Mouse (Mus musculus): ENCODE results near the gene Rgsl1.
"Not testable (repeated sequence)": the region's sequence is repeated elsewhere in the genome, so short reads cannot be mapped to it uniquely, and the experiment has no call there.

The Rgsl1 gene

DNA sequence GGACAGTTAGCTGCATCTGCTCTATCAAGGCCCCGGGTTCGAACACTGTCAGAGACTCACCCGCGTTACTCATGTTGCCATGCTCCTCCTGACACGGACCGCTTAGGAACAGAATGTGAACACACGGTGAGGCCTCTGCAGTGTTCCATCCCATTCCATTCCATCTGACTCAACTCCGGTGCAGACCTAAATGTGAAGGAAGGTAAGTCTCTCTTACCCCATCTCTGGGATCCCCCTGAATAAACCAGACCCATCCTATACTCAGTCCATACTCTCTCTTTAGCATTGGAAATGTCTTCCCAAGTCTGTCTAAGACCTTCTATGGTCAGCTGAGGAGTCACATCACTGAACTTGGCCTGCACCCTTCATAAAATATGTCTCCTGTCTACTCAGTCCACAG is at the start of gene Rgsl1:
TSS of gene Rgsl1 (minus strand) at position 101 of the 400 bp plus-strand sequence.
- DNase-seq (ENCODE audit: low spot score in 2 of 2): no peak

DNA sequence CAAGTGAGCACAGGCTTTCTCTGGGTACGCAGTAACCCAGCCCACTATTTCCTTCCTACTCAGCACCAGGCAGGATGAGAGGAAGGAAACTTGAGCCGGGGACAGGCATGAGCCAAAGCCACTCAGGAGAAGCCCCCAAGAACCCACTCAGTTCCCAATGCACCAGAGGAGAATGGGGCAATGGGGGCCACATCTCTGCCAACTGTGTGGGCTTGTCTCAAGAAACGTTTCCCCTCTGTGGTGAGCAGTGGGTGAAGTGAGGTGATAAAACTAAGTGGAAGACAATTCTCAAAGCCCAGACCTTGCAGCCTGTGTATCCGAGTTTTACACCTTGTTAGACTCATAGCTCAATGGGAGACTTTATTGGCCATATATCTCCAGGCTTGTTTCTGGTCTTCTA is 47.5 kb upstream of the Rgsl1 start, which contains the start of gene Teddm1a:
TSS of gene Teddm1a (plus strand) at position 301 of the 400 bp plus-strand sequence.
- DNase-seq (ENCODE audit: low spot score in 2 of 2): no peak

DNA sequence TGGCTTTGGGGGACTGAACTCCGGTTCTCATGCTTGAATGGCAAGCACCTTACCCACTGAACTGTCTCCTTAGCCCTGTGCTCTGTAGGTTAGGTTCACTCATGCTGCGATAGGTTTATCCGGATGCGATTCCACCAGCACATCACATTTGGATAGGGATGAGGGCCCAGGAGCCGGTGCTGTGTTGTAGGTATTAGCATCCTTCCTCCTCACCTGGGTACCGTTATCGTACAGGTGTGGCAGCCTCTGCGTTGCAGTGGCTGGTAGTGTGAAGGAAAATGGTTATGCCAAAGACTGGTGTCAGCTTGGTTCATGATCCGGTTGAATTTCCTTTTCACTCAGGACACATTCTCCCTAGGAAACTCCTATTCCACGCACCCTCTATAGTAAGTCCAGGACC is 46.2 kb upstream of the Rgsl1 start:
- DNase-seq (ENCODE audit: low spot score in 2 of 2): no peak

DNA sequence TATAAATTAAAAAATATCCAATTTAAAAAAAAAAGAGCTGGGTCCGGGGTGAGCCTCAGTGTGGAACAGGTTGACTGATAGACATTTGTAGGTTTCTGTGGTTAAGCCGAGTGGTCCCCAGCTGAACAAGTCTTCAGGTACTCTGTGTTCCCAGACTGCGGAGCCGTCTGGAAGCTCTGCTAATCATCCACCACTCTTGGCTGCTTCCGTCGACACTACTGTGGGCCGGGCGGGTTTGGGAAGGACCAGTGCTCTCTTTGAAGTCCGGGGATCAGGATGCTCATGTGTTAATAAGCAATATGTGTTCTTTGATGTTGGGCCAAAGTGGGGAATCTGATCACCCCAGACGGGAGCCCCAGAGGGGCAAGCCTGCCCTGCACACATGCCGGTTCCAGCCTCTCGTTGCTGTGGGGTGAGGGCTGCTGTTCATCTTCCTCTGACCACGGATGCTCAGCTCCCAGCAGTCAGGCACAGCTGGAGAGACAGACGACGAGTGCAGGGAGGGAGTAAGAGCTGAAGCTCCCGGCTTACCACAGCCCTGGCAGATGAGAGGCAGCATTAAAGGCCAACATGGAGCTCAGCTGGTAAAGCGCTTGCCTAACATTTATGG is 42.2 kb upstream of the Rgsl1 start:
- DNase-seq (ENCODE audit: low spot score in 2 of 2): no peak

DNA sequence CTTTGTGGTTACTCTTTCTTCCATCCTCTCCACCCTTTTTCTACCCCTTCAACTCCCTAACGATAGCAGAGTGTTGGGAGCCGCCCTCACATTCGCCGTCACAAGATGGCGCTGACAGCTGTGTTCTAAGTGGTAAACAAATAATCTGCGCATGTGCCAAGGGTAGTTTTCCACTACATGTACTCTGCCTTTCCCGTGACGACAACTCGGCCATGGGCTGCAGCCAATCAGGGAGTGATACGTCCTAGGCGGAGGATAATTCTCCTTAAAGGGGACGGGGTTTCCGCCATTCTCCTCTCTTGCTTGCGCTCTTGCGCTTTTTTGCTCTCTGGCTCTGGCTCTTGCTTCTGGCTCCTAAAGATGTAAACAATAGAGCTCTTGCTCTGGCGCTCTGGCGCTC is 36.4 kb upstream of the Rgsl1 start:
- DNase-seq (ENCODE audit: low spot score in 2 of 2): not testable (repeated sequence)

DNA sequence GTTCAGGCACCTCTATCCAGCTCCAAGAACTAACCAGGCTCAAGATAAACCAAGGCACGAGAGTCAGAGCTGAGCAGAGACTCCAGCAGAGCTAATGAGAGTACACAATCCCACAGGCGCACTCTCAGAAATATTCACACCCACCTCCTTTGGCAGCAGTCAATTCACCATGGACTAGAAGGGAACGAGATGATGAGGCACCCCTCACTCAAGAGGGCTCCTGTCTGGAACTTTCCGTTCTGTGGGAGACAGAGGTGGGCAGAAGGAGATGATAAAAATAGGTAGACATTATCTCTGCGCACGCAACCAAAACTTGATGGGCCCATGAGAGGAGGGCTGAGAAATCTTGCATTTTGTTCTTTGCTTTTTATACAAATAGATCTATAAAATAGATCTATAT is 30.1 kb upstream of the Rgsl1 start, which contains the start of gene Teddm1b:
TSS of gene Teddm1b (plus strand) at position 301 of the 400 bp plus-strand sequence.
- DNase-seq (ENCODE audit: low spot score in 2 of 2): no peak

DNA sequence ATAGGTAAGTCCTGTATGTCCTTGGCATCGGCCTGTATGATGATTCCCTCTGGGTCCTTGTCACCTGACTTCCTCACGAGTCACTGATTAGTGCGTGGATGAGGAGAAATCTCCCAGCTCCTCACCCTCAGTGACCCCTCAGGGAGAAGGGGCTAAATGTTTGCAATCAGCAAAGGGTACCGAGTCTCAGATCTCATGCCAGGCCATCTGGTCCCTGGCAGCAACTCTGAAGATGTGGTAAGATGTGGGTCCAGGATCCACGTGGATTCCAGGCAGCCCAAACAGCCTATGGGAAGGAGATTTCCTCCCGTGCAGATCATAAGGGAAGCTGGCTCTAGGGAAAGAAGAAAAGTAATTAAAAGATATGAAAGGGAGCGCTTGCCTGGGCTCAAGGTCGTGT is 12.0 kb upstream of the Rgsl1 start:
- no peak for DNase-seq (ENCODE audit: low spot score in 2 of 2)

GRCm38 (mm10) chr1:153852696-153853095 is 8.8 kb upstream of the Rgsl1 start:
- DNase-seq (ENCODE audit: low spot score in 2 of 2): not testable (repeated sequence)

DNA sequence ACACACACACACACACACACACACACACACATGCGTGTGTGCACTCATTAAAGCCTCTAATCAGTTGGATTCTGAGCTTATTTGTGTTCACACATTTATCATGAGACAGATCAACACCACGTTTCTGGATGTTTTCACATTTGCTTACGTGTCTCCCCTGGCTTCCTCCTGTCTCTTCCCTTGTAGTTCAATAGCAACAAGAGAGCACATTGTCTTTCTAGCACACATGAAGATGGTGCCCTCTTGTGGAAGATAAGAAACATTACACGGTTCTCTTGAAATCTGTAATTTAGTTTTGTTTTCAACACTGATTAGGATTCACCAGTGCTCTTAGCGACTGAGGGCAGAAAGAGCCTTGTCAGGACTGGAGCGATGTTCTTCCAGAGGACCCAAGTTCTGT is 2.9 kb upstream of the Rgsl1 start:
- DNase-seq (ENCODE audit: low spot score in 2 of 2): no peak

DNA sequence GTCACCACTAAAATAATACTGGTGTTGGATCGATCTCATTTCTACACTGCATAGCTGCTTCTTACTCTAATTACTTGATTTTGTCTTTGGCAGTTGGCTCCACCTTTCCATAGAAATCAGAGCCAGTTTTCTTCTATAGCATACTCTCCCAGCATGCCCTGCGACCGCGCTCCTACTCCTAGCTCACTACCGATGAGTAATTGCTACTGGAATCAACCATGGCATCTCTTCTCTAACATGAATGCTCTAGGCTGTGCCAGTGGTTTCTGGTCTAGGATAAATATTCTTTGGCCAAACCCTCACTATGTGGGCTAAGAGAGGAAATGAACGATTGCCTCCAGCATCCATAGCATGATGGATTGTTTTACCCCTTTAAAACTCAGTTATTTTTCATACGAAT is 2.5 kb upstream of the Rgsl1 start:
- DNase-seq (ENCODE audit: low spot score in 2 of 2): no peak

- no peak for DNase-seq (ENCODE audit: low spot score in 2 of 2)
Measured at GRCm38 (mm10) chr1:153842121-153842740, 1.7 kb downstream of the Rgsl1 start.

GRCm38 (mm10) chr1:153836036-153836435 is 7.9 kb downstream of the Rgsl1 start:
- no peak for DNase-seq (ENCODE audit: low spot score in 2 of 2)

- DNase-seq (ENCODE audit: low spot score in 2 of 2): no peak
Measured at GRCm38 (mm10) chr1:153830746-153831145, 13.2 kb downstream of the Rgsl1 start.

DNA sequence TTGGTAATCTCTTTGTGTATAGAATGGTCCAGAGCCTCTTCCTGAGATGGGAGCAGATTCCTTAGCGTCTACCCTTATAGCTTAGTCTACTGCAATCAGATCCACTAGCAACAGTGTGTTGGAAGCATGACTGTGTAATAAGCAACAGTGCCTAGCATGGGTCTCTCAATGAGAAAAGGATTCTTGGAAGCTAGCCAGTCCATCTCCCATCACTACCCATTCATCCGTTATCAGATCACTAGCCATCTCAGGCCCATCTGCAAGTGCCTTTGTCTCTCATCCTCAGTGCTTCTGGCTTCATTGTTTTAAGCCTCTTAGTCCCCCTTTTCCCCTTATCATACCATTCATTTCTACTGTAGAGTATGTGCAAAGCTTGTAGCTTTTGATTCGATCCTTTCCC is 23.7 kb downstream of the Rgsl1 start:
- no peak for DNase-seq (ENCODE audit: low spot score in 2 of 2)

DNA sequence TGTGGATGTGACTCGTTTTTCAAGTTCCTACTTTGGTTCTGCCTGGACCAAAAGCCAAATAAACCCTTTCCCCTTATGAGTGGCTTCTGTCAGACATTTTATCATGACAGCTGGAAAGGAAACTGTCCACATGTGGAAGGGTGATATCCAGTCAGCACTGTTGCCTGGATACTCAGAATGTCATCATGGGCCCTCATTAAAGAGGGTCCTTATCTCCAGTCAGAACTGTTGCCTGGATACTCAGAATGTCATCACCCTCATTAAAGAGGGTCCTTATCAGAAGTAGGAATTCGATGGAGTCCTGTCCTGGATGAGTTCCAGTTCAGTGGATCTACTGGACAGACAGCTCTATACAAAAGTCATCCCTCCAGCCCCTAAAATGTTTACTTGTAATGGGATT is 29.7 kb downstream of the Rgsl1 start:
- DNase-seq (ENCODE audit: low spot score in 2 of 2): no peak

DNA sequence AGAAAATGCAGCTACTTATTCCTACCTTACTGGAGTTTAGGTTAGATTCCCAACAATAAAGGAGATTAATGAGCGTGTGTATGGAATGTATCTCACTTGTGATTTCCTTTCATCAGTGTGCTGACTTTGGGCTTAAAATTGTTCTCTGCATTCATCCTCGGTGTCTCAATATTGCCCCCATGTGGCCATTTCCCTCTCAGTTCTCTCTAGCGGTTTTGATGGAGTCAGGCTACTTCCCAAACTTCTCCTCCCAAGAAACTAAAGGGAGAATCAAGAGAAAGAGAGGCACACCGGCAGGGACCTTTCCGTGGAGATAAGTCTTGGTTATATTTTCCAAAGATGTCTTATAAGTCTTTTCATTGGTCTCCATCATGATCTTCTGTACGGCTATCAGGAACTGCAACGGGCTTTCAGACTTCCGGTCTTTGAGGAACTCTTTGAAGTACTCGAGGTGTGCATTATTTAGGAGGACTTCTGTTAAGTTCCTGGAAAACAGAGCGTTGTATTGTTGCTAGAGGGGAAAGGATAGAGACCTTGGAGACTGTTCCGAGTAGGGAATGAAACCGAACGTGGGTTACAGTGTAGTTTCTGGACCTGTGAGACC is 36.5 kb downstream of the Rgsl1 start:
- peak; percentile 31 to 66 for DNase-seq (ENCODE audit: low spot score in 2 of 2)

GRCm38 (mm10) chr1:153803530-153803929 is 40.4 kb downstream of the Rgsl1 start:
- peak in 1 of 2 experiments; percentile 22 for DNase-seq (ENCODE audit: low spot score in 2 of 2)

DNA sequence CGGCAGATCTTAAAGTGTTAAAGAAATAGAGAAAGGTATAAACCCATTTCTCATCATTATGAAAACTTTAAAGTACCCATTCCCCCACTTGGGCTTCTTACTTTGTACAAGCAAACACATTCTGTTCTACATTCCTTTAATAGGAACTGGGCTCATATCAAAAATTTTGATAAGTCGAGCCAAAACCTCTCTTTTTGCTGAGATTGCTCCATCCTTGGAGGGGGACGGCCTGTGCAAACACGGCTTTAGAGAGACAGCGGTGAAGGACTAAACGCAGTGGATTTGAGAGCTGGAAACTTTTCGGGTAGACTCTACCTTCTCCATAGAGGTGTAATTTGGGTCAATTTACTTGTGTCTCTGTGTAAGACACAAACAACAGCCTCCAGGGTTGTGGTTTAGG is 41.3 kb downstream of the Rgsl1 start:
- DNase-seq (ENCODE audit: low spot score in 2 of 2): no peak

DNA sequence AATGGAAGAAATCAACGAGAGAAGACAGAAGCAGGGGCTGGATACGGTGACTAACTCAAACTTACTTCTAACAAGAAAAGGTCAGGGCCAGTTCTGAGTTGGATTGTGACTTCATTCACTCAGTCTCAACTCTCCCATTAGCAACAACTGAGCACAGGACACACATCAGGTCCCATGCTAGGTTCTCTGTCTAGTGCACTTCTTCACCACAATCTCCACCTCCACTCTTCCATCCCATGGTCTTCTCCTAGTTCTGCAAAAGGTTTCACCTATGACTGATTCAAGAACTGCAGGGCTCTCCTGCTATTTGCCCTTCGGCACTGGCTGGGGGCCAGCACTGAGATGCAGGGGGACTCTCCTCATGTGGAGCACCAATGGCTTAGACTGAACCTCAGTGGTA is 49.7 kb downstream of the Rgsl1 start:
- no peak for DNase-seq (ENCODE audit: low spot score in 2 of 2)

GRCm38 (mm10) chr1:153790708-153791107 is 53.2 kb downstream of the Rgsl1 start:
- DNase-seq (ENCODE audit: low spot score in 2 of 2): no peak

DNA sequence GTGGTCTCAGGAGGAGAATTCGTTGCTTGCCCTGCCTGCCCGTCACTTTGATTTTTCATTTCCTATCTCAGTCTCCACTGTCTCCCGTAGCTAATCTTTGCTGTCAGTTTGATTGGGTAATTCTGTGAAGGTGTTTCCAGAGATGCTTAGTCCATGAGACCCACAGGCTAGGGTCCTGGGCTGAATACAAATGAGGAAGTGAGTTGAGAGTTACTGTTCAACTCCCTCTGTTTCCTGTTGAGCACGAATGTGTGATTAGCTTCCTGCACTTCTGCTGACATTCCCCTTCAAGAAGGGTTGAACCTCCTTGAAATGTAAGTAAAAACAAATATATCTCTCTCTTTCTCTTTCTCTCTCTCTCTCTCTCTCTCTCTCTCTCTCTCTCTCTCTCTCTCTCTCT is 58.3 kb downstream of the Rgsl1 start:
- no peak for DNase-seq (ENCODE audit: low spot score in 2 of 2)

GRCm38 (mm10) chr1:153783339-153783738 is 60.6 kb downstream of the Rgsl1 start:
- no peak for DNase-seq (ENCODE audit: low spot score in 2 of 2)

- no peak for DNase-seq (ENCODE audit: low spot score in 2 of 2)
Measured at GRCm38 (mm10) chr1:153778205-153778604, 65.7 kb downstream of the Rgsl1 start.
